Mouse (Mus musculus) left cerebral cortex, adult 6 months (tissue): ENCODE measurements around the gene Cul4b. TPM values are rescaled to one million over a fixed set of nuclear protein-coding genes. Genes with fewer than 3 reads are reported as not detected.

Experiments
- long read RNA-seq, 2 experiments: library from polyadenylated mRNA; unstranded; transcript quantifications; one replicate each; pipeline ENCODE4 v2.0.0; 2019 to 2020
- polyA plus RNA-seq: library from polyadenylated mRNA; unstranded; fragments of <200 nt; fragmentation: Nextera tagmentation; gene quantifications from 2 replicates; pipeline ENCODE4 v1.2.3, GENCODE M21; 2021

Gene Cul4b
- 3.6 and 4.1 TPM in 2 replicates for polyA plus RNA-seq
- long read RNA-seq, experiment 1, transcript Cul4b-201 (20 exons, 3,354 nt): major isoform, 15 of 66 reads
- long read RNA-seq, experiment 1, partial matches to known transcripts: 34 of 66 reads
- long read RNA-seq, experiment 1, other reads (novel, unspliced or antisense): 17 of 66 reads
- long read RNA-seq, experiment 2, partial matches to known transcripts: 7 of 8 reads
- long read RNA-seq, experiment 2, other reads (novel, unspliced or antisense): 0 of 8 reads

GRCm38 (mm10) chrX:38576078-38576477 lies at the start of gene Cul4b:
TSS of gene Cul4b (minus strand) at chrX:38576196.

DNA sequence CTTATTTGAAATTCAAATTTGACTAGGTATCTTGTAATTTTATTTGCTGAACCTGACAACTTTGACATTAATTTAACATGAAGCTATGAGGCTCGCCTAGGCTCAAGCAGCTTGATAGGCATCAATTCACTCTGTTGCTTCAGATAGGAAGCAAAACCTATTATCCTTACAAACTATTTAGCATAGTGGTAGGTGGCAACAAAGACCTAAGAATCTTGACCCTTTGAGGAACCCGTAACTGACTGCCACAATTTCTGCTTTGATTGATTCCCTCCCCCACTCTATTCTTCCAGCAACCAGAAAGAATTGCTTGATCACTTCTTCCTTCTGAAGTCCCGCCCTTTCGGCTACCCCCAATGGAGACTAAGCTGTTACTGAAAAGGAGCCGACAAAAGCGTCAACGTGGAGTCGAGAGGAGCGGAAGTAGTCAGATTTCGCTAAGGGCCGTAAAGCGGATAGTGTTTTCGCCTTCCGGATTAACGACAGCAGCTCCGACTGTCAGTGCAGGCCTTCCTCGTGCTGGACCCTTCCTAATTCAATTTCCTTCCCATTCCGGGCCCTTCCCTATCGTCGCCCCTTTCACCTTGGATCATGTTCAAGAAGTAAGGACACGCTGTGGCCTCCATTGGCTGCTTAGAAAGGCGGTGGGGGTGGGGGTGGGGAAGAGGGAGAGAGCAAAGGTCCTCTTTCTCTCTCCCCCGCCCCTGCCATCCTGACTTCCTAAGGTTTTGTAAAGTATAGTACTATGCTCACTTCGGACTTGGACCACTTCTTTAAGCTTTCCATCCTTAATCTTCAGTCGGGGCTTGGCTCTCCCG lies 24.4 kb upstream of the Cul4b start, which contains the start of gene Mcts1:
Gene Mcts1, plus strand, starts transcription at position 402 of the 818 bp plus-strand sequence.

Other genes starting within 250 kb of the Cul4b start
- 96.2 and 107 TPM in 2 replicates for gene Lamp2, start 119.7 kb downstream of the Cul4b start, polyA plus RNA-seq
- 142 and 145 TPM in 2 replicates for gene Mcts1, start 24.4 kb upstream of the Cul4b start, polyA plus RNA-seq
- 38.5 and 43.0 TPM in 2 replicates for gene C1galt1c1, start 58.9 kb upstream of the Cul4b start, polyA plus RNA-seq
- 0.09 TPM in 1 of 2 replicates, not detected in the other for gene 6030498E09Rik, start 196.5 kb upstream of the Cul4b start, polyA plus RNA-seq